Mouse (Mus musculus): Measurements from ENCODE around the gene Mapre3. TPM values are rescaled to one million over a fixed set of nuclear protein-coding genes. Genes with fewer than 3 reads are reported as not detected.

Gene Mapre3
- polyA plus RNA-seq, 1 experiment from 2014 or later: 157 TPM

DNA sequence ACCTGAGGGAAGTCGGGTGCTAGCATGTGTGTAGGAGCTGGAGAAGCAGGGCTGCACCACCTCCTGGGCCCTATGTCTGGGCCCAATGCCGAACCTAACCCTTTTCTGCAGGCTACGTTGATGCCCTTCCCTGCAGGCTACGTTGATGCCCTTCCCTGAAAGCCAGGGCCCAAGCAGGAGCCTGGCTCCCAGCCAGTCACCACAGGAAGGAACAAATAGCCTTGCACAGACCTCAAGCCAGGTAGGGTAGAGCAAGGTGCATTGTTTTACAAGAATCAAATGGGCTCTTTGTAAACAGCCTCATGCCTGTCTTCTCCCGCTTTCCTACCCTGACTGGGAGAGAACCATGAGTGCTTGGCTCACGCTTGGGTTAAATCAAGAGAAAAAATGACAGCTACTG is 11.4 kb downstream of the Mapre3 start:
- H3K4me2 ChIP-seq: no peak overlapping the region
- no peak overlapping the region for H3K9ac ChIP-seq
- ATAC-seq (ENCODE audit: low FRiP score, low read depth): no peak
- WGBS: 76% methylated on average over 6 of the region's 6 CpGs
- no peaks in the 10 kb centered on the region for H3K27me3 ChIP-seq
- no peak overlapping the region for H3K4me3 ChIP-seq
- no peaks in the 10 kb centered on the region for H3K36me3 ChIP-seq
- 0 out of 2 replicates have a peak overlapping the region, but pooled peaks have one; percentile 8 for H3K27ac ChIP-seq (replicated peaks)
- H3K9me3 ChIP-seq: no peaks in the 10 kb centered on the region
- H3K4me1 ChIP-seq (replicated peaks): peaks cover 22% of the 10 kb centered on the region

DNA sequence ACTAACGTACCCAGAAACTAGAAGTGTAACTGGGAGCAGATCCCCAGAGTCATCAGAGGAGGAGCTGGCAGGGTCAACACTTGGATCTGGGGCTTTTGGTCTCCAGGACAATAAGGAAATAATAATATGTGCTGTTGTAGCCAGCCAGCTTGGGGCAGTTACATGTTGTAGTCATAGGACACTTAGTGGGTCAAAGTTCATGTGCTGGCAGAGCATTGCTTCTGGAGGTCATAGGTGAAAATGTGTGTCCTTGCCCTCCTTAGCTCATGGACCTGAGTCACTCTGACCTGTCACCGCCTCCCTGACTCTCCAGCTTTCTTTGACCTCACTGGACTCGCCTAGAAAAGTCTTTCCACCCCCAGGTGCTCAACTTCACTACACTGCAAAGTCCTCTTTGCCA is 19.0 kb downstream of the Mapre3 start:
- peaks cover 16% of the 10 kb centered on the region for H3K36me3 ChIP-seq
- WGBS: 92% methylated on average over 3 of the region's 3 CpGs
- no peak for ATAC-seq (ENCODE audit: low FRiP score, low read depth)

DNA sequence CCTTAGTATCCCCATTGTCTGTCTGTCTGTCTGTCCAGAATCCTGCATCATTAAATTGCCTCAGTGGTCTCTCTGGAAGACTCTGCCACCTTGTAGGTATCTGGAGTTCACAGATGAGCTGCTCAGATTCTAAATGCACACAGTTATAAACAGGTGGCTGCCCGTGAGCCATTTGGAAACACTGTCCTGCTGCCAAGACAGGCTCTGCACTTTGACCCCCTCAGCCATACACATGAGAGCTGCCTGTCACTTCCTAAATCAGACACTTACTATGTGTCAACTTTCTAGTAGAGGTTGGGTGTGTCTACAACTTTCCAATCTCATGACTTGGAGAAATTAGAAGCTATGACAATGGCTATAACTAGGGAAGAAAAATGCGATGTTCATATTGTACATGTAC is 25.3 kb downstream of the Mapre3 start:
- WGBS: 85% methylated on average over 2 of the region's 2 CpGs
- Histone ChIP-seq H3K9me3 (no peaks in the 10 kb centered on the region), H3K4me2 (no peak overlapping the region), H3K4me3 (no peak overlapping the region), H3K9ac (no peak overlapping the region), H3K27me3 (no peaks in the 10 kb centered on the region), H3K36me3 (peaks cover 16% of the 10 kb centered on the region), H3K27ac (replicated peaks) (no peak overlapping the region), H3K4me1 (replicated peaks) (no peaks in the 10 kb centered on the region)
- no peak for ATAC-seq (ENCODE audit: low FRiP score, low read depth)

More for the DNA sequence above, 19.0 kb downstream of the Mapre3 start:
- H3K4me2 ChIP-seq: no peak overlapping the region
- H3K4me3 ChIP-seq: no peak overlapping the region
- no peaks in the 10 kb centered on the region for H3K9me3 ChIP-seq
- H3K27ac ChIP-seq (replicated peaks): no peak overlapping the region
- H3K27me3 ChIP-seq: no peaks in the 10 kb centered on the region
- no peak overlapping the region for H3K9ac ChIP-seq
- H3K4me1 ChIP-seq (replicated peaks): no peaks in the 10 kb centered on the region

DNA sequence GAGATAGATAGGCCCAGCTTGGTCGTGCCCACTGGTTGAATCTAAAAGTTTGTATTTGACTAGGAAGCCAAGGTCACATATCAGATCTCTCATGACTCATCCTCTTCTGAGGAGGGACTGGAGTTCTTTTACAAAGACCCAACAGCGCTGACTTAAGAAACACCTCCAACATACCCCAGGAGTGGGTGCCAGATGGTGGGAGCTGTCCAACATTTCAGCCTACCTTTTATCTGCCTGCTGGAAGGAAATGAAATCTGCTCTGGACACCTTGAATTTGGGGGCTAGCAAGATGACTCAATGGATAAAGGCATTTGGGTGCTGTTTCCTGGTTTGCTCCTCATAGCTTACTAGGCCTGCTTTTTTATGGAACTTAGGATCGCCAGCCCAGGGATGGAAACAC is 27.5 kb downstream of the Mapre3 start:
- no peak for ATAC-seq (ENCODE audit: low FRiP score, low read depth)
- Histone ChIP-seq H3K9me3 (no peaks in the 10 kb centered on the region), H3K9ac (no peak overlapping the region), H3K4me1 (replicated peaks) (no peaks in the 10 kb centered on the region), H3K4me3 (no peak overlapping the region), H3K27me3 (no peaks in the 10 kb centered on the region), H3K4me2 (no peak overlapping the region), H3K36me3 (peaks cover 8% of the 10 kb centered on the region), H3K27ac (replicated peaks) (no peak overlapping the region)
- WGBS: 55% methylated on average over 3 of the region's 3 CpGs

DNA sequence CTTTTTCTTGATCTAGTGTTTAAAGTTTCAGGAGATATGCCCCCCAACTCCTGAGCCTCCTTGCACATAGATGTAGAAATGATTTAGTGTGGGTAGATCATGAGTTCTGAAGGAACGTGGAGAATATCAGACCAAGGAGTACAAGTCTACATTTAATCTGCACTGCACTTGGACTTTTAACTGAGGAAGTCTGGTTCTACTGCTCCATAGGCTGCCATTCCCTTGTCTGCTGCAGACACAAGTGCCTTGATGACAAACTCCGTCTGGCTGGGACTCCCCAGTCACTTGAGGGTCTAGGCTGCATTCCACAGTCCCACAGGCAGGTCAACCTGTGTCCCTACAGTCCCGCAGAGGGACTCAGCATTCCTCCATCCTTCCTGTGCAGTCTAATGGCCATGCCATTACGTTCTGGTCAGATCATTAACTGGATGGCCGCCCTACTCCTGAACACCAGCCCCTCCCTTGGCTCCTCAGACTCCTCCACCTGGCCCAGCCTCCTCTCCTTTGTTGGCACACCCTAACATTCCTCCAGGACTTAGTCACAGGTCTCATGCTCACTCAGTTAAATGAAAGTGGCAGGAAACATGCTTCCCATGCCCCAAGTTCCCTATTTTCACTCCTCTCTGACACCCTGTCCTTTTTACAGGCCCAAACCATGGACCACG is 35.6 kb downstream of the Mapre3 start:
- 75% methylated on average over 6 of the region's 6 CpGs for WGBS

DNA sequence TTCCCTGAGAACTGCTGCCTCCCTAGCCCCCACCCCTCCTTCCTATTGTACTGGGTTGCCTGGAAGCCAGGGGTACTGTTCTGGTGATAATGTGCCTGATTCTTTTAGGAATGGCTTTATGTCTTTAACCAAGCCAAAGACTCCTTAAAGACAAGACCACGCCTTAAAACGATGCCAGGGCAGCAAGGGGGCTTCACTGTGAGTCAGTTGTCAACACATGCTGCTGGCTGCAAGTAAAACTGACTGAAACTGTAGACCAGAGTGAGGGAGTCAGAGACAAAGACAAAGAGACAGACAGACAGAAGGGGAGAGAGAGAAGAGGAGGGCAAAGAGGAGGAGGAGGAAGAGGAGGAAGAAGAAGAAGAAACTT is 36.1 kb downstream of the Mapre3 start:
- no peaks in the 10 kb centered on the region for H3K4me1 ChIP-seq (replicated peaks)
- ATAC-seq (ENCODE audit: low FRiP score, low read depth): no peak
- no peak overlapping the region for H3K9ac ChIP-seq
- whole genome bisulfite sequencing: 62% methylated on average over 2 of the region's 2 CpGs
- H3K9me3 ChIP-seq: no peaks in the 10 kb centered on the region
- no peak overlapping the region for H3K4me2 ChIP-seq
- H3K36me3 ChIP-seq: no peaks in the 10 kb centered on the region
- H3K4me3 ChIP-seq: no peak overlapping the region
- H3K27ac ChIP-seq (replicated peaks): no peak overlapping the region
- H3K27me3 ChIP-seq: no peaks in the 10 kb centered on the region

More for the DNA sequence above, 35.6 kb downstream of the Mapre3 start:
- Histone ChIP-seq H3K4me1 (replicated peaks) (no peaks in the 10 kb centered on the region), H3K36me3 (no peaks in the 10 kb centered on the region), H3K27ac (replicated peaks) (no peak overlapping the region), H3K4me3 (no peak overlapping the region), H3K27me3 (no peaks in the 10 kb centered on the region), H3K4me2 (no peak overlapping the region), H3K9me3 (no peaks in the 10 kb centered on the region), H3K9ac (no peak overlapping the region)
- no peak for ATAC-seq (ENCODE audit: low FRiP score, low read depth)

DNA sequence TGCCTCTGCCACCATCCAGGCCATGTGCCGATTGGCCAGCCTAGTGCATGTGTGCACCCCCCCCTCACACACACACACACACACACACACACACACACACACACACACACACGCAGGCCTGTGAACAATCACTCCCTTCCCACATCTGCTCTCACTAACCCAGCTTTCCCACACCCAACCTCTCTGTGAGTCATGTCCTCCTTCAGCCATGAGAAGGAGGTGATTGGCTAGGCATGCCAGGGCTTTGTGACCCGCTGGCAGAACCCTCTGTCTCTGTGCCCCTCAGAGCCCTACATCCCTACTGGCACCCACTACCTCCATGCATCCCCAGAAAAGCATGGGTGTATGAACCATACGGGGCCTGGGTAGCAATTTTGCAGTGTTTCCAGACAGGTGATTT is 39.1 kb downstream of the Mapre3 start:
- ATAC-seq (ENCODE audit: low FRiP score, low read depth): peak; percentile 30; the same call in 1 of the 2 replicates
- 92% methylated on average over 4 of the region's 4 CpGs for WGBS
- Histone ChIP-seq H3K4me3 (no peak overlapping the region), H3K4me1 (replicated peaks) (no peaks in the 10 kb centered on the region), H3K9ac (no peak overlapping the region), H3K36me3 (no peaks in the 10 kb centered on the region), H3K4me2 (no peak overlapping the region), H3K27ac (replicated peaks) (no peak overlapping the region), H3K27me3 (no peaks in the 10 kb centered on the region), H3K9me3 (no peaks in the 10 kb centered on the region)

DNA sequence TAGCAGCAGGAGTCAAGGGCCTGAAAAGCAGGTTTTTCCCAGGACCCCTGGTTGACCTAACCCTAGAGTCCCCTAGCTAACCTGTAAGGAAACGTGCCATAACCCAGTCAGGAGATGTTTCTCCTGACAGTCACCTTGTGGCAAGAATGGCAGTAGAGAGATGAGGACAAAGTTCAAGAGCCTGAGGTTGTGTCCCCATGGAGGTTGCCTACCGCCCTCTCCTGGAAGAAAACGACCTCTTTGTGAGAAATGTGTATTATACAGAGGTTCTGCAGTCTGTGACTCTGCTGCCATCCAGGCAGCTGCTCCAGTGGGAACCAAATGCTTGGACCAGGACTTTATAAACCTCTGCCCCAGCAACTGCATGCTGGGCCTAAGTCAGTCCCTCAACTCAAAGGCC is 41.2 kb downstream of the Mapre3 start:
- Histone ChIP-seq H3K27ac (replicated peaks) (no peak overlapping the region), H3K4me2 (no peak overlapping the region), H3K9me3 (no peaks in the 10 kb centered on the region), H3K4me1 (replicated peaks) (no peaks in the 10 kb centered on the region), H3K36me3 (no peaks in the 10 kb centered on the region), H3K4me3 (no peak overlapping the region), H3K9ac (no peak overlapping the region), H3K27me3 (no peaks in the 10 kb centered on the region)
- 55% methylated on average over 3 of the region's 3 CpGs for WGBS
- ATAC-seq (ENCODE audit: low FRiP score, low read depth): no peak

DNA sequence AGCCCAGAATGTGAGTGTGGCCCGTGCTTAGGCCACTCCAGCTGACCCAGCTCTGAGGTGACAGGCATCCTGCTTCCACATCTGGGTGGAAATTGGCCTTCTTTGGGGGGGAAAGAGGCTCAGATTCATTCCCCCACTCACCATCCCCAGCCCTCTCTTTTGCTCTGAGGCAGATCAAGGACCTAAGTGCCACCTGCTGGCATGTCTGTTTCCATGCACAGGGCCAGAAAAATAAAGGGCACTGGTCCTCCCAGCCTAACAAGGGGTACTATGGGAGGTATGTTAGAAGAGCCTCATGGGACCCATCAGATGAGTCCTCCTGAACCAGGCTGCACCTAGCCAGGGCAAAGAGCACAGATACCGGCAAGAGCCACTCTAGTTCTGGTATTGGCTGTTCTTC is 41.7 kb downstream of the Mapre3 start:
- 85% methylated on average over 2 of the region's 2 CpGs for WGBS
- H3K36me3 ChIP-seq: no peaks in the 10 kb centered on the region

DNA sequence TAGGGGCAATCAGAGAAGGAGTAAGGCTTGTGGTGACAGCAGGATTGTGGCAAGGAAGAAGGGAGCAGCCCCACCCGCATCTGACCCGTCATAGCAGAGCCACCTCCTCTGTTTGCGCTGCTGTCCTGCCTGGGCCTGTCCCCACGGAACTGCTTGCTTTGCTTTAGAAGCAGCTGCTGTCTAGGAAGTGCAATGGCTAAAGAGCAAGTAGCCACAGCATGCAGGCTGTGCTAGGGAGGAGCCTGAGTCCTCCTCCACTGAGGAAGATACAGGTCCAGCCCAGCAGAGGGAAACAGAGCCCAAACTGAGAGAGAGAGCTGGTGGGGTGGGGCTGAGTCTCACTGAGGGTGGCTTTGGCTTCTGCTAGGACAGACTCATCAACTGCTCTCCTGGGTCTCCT is 49.4 kb downstream of the Mapre3 start:
- Histone ChIP-seq H3K9me3 (no peaks in the 10 kb centered on the region), H3K4me2 (no peak overlapping the region), H3K27ac (replicated peaks) (no peak overlapping the region), H3K9ac (no peak overlapping the region), H3K4me3 (no peak overlapping the region), H3K27me3 (no peaks in the 10 kb centered on the region), H3K4me1 (replicated peaks) (peaks cover 2% of the 10 kb centered on the region; the same call in 1 of the 2 replicates), H3K36me3 (peaks cover 29% of the 10 kb centered on the region)
- WGBS: 51% methylated on average over 4 of the region's 4 CpGs
- no peak for ATAC-seq (ENCODE audit: low FRiP score, low read depth)

More for the DNA sequence above, 41.7 kb downstream of the Mapre3 start:
- no peak overlapping the region for H3K4me3 ChIP-seq
- no peak overlapping the region for H3K4me2 ChIP-seq
- H3K27ac ChIP-seq (replicated peaks): no peak overlapping the region
- H3K9ac ChIP-seq: no peak overlapping the region
- no peaks in the 10 kb centered on the region for H3K4me1 ChIP-seq (replicated peaks)
- no peak for ATAC-seq (ENCODE audit: low FRiP score, low read depth)
- no peaks in the 10 kb centered on the region for H3K27me3 ChIP-seq
- no peaks in the 10 kb centered on the region for H3K9me3 ChIP-seq

DNA sequence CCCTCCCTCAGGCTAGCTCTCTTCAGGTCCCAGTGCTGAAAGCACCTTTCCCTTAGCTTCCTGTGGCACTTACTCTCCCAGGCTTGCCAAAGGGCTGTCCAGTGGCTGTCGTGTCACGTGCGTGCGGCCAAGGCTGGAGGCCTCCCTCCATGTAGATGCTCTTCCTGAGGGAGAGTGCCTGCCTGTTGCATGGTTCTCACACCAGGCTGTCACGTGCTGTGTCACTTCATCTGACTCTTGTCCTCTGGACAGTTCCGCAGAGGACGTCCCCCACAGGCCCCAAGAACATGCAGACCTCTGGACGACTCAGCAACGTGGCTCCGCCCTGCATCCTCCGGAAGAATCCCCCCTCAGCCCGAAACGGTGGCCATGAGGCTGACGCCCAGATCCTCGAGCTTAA is 49.9 kb downstream of the Mapre3 start:
- H3K4me3 ChIP-seq: no peak overlapping the region
- H3K9ac ChIP-seq: no peak overlapping the region
- no peaks in the 10 kb centered on the region for H3K27me3 ChIP-seq
- WGBS: 60% methylated on average over 15 of the region's 15 CpGs
- H3K36me3 ChIP-seq: peaks cover 29% of the 10 kb centered on the region
- H3K4me1 ChIP-seq (replicated peaks): peaks cover 6% of the 10 kb centered on the region; the same call in 1 of the 2 replicates
- no peak overlapping the region for H3K4me2 ChIP-seq
- no peak overlapping the region for H3K27ac ChIP-seq (replicated peaks)
- H3K9me3 ChIP-seq: no peaks in the 10 kb centered on the region
- ATAC-seq (ENCODE audit: low FRiP score, low read depth): no peak

DNA sequence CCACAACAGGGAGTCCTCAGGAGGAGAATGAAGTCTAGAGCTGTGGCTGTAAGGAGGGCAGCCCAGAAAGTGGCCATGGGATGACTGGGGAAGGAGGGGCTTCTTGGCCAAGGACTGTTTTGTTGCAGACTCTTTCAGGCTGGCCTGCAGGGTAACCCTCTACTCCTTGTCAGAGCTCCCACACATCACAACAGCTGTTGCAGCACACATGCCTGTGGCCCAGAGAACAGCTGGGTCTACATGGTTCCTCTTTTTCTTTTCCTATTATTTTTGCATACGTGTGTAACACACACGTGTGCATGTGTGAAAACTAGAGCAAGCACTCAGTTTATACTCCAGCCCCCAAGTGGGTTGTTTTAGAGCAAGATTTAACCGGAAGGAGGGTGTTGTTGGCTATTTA is 52.4 kb downstream of the Mapre3 start:
- 91% methylated on average over 3 of the region's 3 CpGs for WGBS
- Histone ChIP-seq H3K36me3 (peaks cover 33% of the 10 kb centered on the region), H3K9ac (no peak overlapping the region), H3K4me3 (no peak overlapping the region), H3K27ac (replicated peaks) (no peak overlapping the region), H3K4me2 (no peak overlapping the region), H3K4me1 (replicated peaks) (peaks cover 23% of the 10 kb centered on the region), H3K9me3 (no peaks in the 10 kb centered on the region), H3K27me3 (no peaks in the 10 kb centered on the region)
- ATAC-seq (ENCODE audit: low FRiP score, low read depth): no peak

DNA sequence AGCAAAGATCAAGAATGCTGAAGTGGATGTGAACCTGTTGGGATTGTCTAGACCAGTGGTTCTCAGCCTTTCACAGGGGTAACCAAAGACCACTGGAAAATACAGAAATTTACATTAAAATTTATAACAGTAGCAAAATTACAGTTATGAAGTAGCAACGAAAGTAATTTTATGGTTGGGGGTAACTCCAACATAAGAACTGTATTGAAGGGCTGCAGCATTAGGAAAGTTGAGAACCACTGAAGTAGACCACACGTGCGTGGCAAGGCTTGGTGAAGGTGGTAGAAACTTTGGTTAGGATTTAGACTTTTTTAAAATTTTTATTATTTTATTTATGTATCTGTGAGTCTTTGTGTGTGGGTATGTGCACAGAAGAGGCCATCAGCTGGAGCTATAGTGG is 53.3 kb downstream of the Mapre3 start, which contains the start of gene Tmem214:
Gene Tmem214, plus strand, starts transcription at position 301 of the 400 bp plus-strand sequence.
- Histone ChIP-seq H3K4me2 (peak within 1 kb of the TSS; percentile 82), H3K9ac (no peak within 1 kb of the TSS), H3K4me1 (replicated peaks) (peaks cover 23% of the 10 kb centered on the region), H3K9me3 (no peaks in the 10 kb centered on the region), H3K27ac (replicated peaks) (0 out of 2 replicates have a peak within 1 kb of the TSS, but pooled peaks have one; percentile 84), H3K27me3 (no peaks in the 10 kb centered on the region), H3K4me3 (no peak within 1 kb of the TSS), H3K36me3 (peaks cover 39% of the 10 kb centered on the region)
- ATAC-seq (ENCODE audit: low FRiP score, low read depth): no peak
- 96% methylated on average over 3 of the region's 3 CpGs for WGBS
